ENCODE assay signal across 18 mouse cellular contexts in the genomic region with DNA sequence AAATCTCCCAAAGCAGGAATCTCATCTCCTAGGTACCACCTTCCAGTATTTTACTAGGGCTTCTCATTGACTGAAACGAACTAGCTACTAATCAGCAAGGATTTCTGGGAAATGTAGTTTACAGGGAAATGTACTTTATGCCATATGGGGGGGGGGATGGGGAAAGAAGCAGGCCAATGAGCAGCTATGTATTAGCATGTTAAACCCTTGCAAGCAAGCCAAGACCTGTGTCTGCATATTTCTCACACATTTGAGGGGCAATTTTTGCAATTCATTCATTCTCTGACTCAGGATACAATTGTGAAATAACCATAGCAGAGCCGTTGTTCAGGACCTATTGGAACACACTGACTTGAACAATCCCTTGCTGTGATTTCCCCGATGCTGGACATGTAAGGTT.
"Had no signal": no experiment of that assay in that cellular context is flagged by ENCODE, and none has a peak within 500 bp of the region (broad histone marks: within the 10 kb centered on the region; RNA-seq: fewer than 3 reads in every experiment).

No protein-coding gene starts in this region.

- H3K9me3 ChIP-seq: limb, embryonic 10.5 days; liver, embryonic 15.5 days; midbrain, embryonic 12.5 days; midbrain, embryonic 15.5 days; neural tube, embryonic 12.5 days; neural tube, embryonic 15.5 days had no signal

- H3K27me3 ChIP-seq: liver, embryonic 12.5 days; liver, embryonic 15.5 days; lung, embryonic 15.5 days; midbrain, embryonic 15.5 days; neural tube, embryonic 12.5 days; neural tube, embryonic 15.5 days had no signal

- H3K4me1 ChIP-seq: liver, embryonic 12.5 days; liver, embryonic 15.5 days; midbrain, embryonic 12.5 days; midbrain, embryonic 15.5 days; neural tube, embryonic 12.5 days had no signal

- ATAC-seq: liver, embryonic 12.5 days; midbrain, embryonic 15.5 days had no signal

- H3K27ac ChIP-seq: kidney, postnatal 0 days; layer of hippocampus, adult 2 months; limb, embryonic 10.5 days; limb, embryonic 13.5 days; liver, embryonic 12.5 days; liver, embryonic 15.5 days; lung, embryonic 15.5 days; macrophage; midbrain, embryonic 12.5 days; midbrain, embryonic 15.5 days; neural tube, embryonic 12.5 days; neural tube, embryonic 15.5 days had no signal

- H3K36me3 ChIP-seq: limb, embryonic 10.5 days; limb, embryonic 13.5 days; liver, embryonic 12.5 days; liver, embryonic 15.5 days; lung, embryonic 15.5 days; midbrain, embryonic 12.5 days; midbrain, embryonic 15.5 days; neural tube, embryonic 12.5 days; neural tube, embryonic 15.5 days had no signal

- H3K4me2 ChIP-seq: limb, embryonic 13.5 days; liver, embryonic 12.5 days; liver, embryonic 15.5 days; lung, embryonic 15.5 days; midbrain, embryonic 12.5 days; midbrain, embryonic 15.5 days; neural tube, embryonic 12.5 days; neural tube, embryonic 15.5 days had no signal

- H3K4me3 ChIP-seq: layer of hippocampus, adult 2 months; limb, embryonic 10.5 days; limb, embryonic 13.5 days; liver, embryonic 12.5 days; liver, embryonic 15.5 days; lung, embryonic 15.5 days; midbrain, embryonic 12.5 days; midbrain, embryonic 15.5 days; neural tube, embryonic 12.5 days; neural tube, embryonic 15.5 days had no signal

- DNase-seq: kidney, postnatal 25 days; layer of hippocampus, adult 9-11 months; liver; lung, adult 18-20 months; thymus, adult 18-20 months; thymus, postnatal 36 days had no signal

- H3K9ac ChIP-seq: limb, embryonic 13.5 days; liver, embryonic 12.5 days; liver, embryonic 15.5 days; lung, embryonic 15.5 days; midbrain, embryonic 12.5 days; midbrain, embryonic 15.5 days; neural tube, embryonic 12.5 days; neural tube, embryonic 15.5 days had no signal
